In genomic region chr6:6915526-6915915, GRCm38 (mm10) we compare ENCODE assay signal across 17 mouse cellular contexts. TPM values are rescaled to one million over a fixed set of nuclear protein-coding genes. Genes with fewer than 3 reads are reported as not detected.
DNase-seq lines count a peak whose midpoint lies in the region; ATAC-seq and TF ChIP-seq lines count a peak whose summit lies in the region.
"Had no signal": no experiment of that assay in that cellular context is flagged by ENCODE, and none has a peak within 500 bp of the region (broad histone marks: within the 10 kb centered on the region; RNA-seq: fewer than 3 reads in every experiment).

No protein-coding gene starts in this region.

- TF ChIP-seq EP300 in CH12.LX (IDR thresholded peaks at IDR 0.05; ENCODE audit: low read length) (no peak), MEL (IDR thresholded peaks at IDR 0.05; ENCODE audit: low read depth in 1 of 2, low read length in 2 of 2) (no peak)

- no peaks in the 10 kb centered on the region for H3K27me3 ChIP-seq in hindbrain, embryonic 14.5 days (ENCODE audit: control insufficient read depth, insufficient read depth, low read length)
- no peaks in the 10 kb centered on the region for H3K27me3 ChIP-seq in hindbrain, postnatal 0 days (ENCODE audit: insufficient read depth, low read length)
- H3K27me3 ChIP-seq in CH12.LX (replicated peaks) (no peaks in the 10 kb centered on the region), MEL (ENCODE audit: control insufficient read depth in 1 of 2, insufficient read depth in 2 of 2, low read length in 2 of 2) (no peaks in the 10 kb centered on the region; a peak in 1 of 4 replicates)
- no peaks in the 10 kb centered on the region for H3K27me3 ChIP-seq in neural tube, embryonic 15.5 days (replicated peaks)
- H3K27me3 ChIP-seq: embryonic facial prominence, embryonic 12.5 days; heart, embryonic 12.5 days; midbrain, embryonic 12.5 days had no signal

- no peaks in the 10 kb centered on the region for H3K36me3 ChIP-seq in hindbrain, embryonic 14.5 days (replicated peaks; ENCODE audit: control insufficient read depth, insufficient read depth)
- no peaks in the 10 kb centered on the region for H3K36me3 ChIP-seq in hindbrain, postnatal 0 days (ENCODE audit: insufficient read depth, low read length)
- no peaks in the 10 kb centered on the region for H3K36me3 ChIP-seq in CH12.LX (replicated peaks in 1 of 2; ENCODE audit: control insufficient read depth in 1 of 2, insufficient read depth in 1 of 2, low read length in 1 of 2)
- H3K36me3 ChIP-seq in MEL (ENCODE audit: control insufficient read depth in 1 of 2, insufficient read depth in 2 of 2, low read length in 2 of 2), result no peaks in the 10 kb centered on the region
- H3K36me3 ChIP-seq in neural tube, embryonic 15.5 days, result no peaks in the 10 kb centered on the region
- H3K36me3 ChIP-seq: embryonic facial prominence, embryonic 12.5 days; heart, embryonic 12.5 days; midbrain, embryonic 12.5 days had no signal

- DNase-seq in hindbrain, embryonic 14.5 days (ENCODE audit: low spot score), result no peak
- no peak for DNase-seq in hindbrain, postnatal 0 days (ENCODE audit: low spot score)
- DNase-seq in CH12.LX (ENCODE audit: extremely low read depth), result peak; percentile 29
- DNase-seq in MEL (ENCODE audit: low read depth, low spot score), result peak; percentile 71
- DNase-seq in urinary bladder, postnatal 36 days (ENCODE audit: low spot score in 2 of 2), result no peak
- DNase-seq: gastrocnemius, postnatal 25 days had no signal

- WGBS in hindbrain, embryonic 14.5 days, result 58% methylated on average over 9 of the region's 9 CpGs
- 51% methylated on average over 9 of the region's 9 CpGs for WGBS in hindbrain, postnatal 0 days
- WGBS in neural tube, embryonic 15.5 days, result 58% methylated on average over 9 of the region's 9 CpGs

- no peak overlapping the region for H3K9ac ChIP-seq in hindbrain, embryonic 14.5 days
- no peak overlapping the region for H3K9ac ChIP-seq in hindbrain, postnatal 0 days (replicated peaks; ENCODE audit: low read length)
- H3K9ac ChIP-seq in CH12.LX (ENCODE audit: insufficient read depth, low read depth) (no peak overlapping the region), MEL (ENCODE audit: control insufficient read depth, low read depth, low read length, poor library complexity, severe bottlenecking) (no peak overlapping the region)
- H3K9ac ChIP-seq in neural tube, embryonic 15.5 days (replicated peaks), result no peak overlapping the region
- H3K9ac ChIP-seq: embryonic facial prominence, embryonic 12.5 days; heart, embryonic 12.5 days; liver, postnatal 0 days; midbrain, embryonic 12.5 days had no signal

- no peak for TF ChIP-seq RAD21 in CH12.LX (IDR thresholded peaks at IDR 0.05; ENCODE audit: low read depth, low read length)
- no peak for TF ChIP-seq RAD21 in MEL (IDR thresholded peaks at IDR 0.05; ENCODE audit: low read depth, low read length)

- ATAC-seq in hindbrain, embryonic 14.5 days (ENCODE audit: low FRiP score), result 0 out of 2 replicates have a peak, but pooled peaks have one; percentile 17
- ATAC-seq in hindbrain, postnatal 0 days, result no peak
- peak; percentile 65 for ATAC-seq in granulocyte monocyte progenitor cell, adult 5-6 weeks (replicated peaks; ENCODE audit: poor library complexity, severe bottlenecking)
- ATAC-seq in neural tube, embryonic 15.5 days (ENCODE audit: low FRiP score), result no peak
- ATAC-seq: CD4-positive, CD25-positive, alpha-beta regulatory T cell, adult 4 months; liver, postnatal 0 days had no signal

- TF ChIP-seq POLR2A in CH12.LX (IDR thresholded peaks at IDR 0.05; ENCODE audit: low read depth, low read length) (no peak), MEL (IDR thresholded peaks at IDR 0.05; ENCODE audit: control insufficient read depth in 1 of 2, insufficient read depth in 1 of 2, low read depth in 1 of 2, low read length in 2 of 2, poor library complexity in 1 of 2) (no peak)

- no peak overlapping the region for H3K4me2 ChIP-seq in hindbrain, embryonic 14.5 days (replicated peaks)
- H3K4me2 ChIP-seq in hindbrain, postnatal 0 days (ENCODE audit: low read depth, low read length), result no peak overlapping the region
- peak overlapping the region; percentile 44; the same call in 1 of the 2 replicates for H3K4me2 ChIP-seq in CH12.LX (ENCODE audit: insufficient read depth, low read depth, poor library complexity, severe bottlenecking)
- no peak overlapping the region for H3K4me2 ChIP-seq in neural tube, embryonic 15.5 days
- H3K4me2 ChIP-seq: embryonic facial prominence, embryonic 12.5 days; heart, embryonic 12.5 days; midbrain, embryonic 12.5 days had no signal

- no peaks in the 10 kb centered on the region for H3K9me3 ChIP-seq in hindbrain, embryonic 14.5 days (ENCODE audit: control insufficient read depth, low read length)
- no peaks in the 10 kb centered on the region for H3K9me3 ChIP-seq in hindbrain, postnatal 0 days (ENCODE audit: low read length)
- no peaks in the 10 kb centered on the region for H3K9me3 ChIP-seq in CH12.LX (replicated peaks; ENCODE audit: low read length)
- no peaks in the 10 kb centered on the region for H3K9me3 ChIP-seq in MEL (replicated peaks; ENCODE audit: insufficient read depth, low read length)
- H3K9me3 ChIP-seq in neural tube, embryonic 15.5 days (replicated peaks), result no peaks in the 10 kb centered on the region
- H3K9me3 ChIP-seq: embryonic facial prominence, embryonic 12.5 days; heart, embryonic 12.5 days; midbrain, embryonic 12.5 days had no signal

- TF ChIP-seq CTCF in hindbrain, postnatal 0 days (IDR thresholded peaks at IDR 0.05; ENCODE audit: low read depth), result no peak
- TF ChIP-seq CTCF in CH12.LX (conservative IDR thresholded peaks at IDR 0.05 in 1 of 2, IDR thresholded peaks at IDR 0.05 in 1 of 2; ENCODE audit: low read depth in 2 of 2, low read length in 2 of 2), result no peak; a peak in 1 of 4 replicates
- TF ChIP-seq CTCF in MEL (IDR thresholded peaks at IDR 0.05 in 2 of 3, conservative IDR thresholded peaks at IDR 0.05 in 1 of 3; ENCODE audit: control insufficient read depth in 1 of 3, insufficient read depth in 1 of 3, low read depth in 2 of 3, low read length in 3 of 3, poor library complexity in 1 of 3, severe bottlenecking in 1 of 3), result no peak

- dilution Hi-C loops in CH12.LX (cut with MboI; ENCODE audit: extremely low pct_ligation_motif_present, extremely low pct_unique_long_range_greater_than_20kb, low sequenced_read_pairs), result no loop called here

- H3K79me2 ChIP-seq in CH12.LX (replicated peaks; ENCODE audit: control insufficient read depth, extremely low read depth, insufficient read depth, poor library complexity, severe bottlenecking) (no peaks in the 10 kb centered on the region), MEL (ENCODE audit: control insufficient read depth, insufficient read depth, low read length, poor library complexity) (no peaks in the 10 kb centered on the region)

- in situ Hi-C loops in CH12.LX (cut with MboI; ENCODE audit: low pct_ligation_motif_present, low pct_unique_long_range_greater_than_20kb, low sequenced_read_pairs), result no loop called here

- no peaks in the 10 kb centered on the region for H3K4me1 ChIP-seq in hindbrain, embryonic 14.5 days (replicated peaks; ENCODE audit: control insufficient read depth, insufficient read depth, low read length)
- no peaks in the 10 kb centered on the region for H3K4me1 ChIP-seq in hindbrain, postnatal 0 days (ENCODE audit: insufficient read depth, low read length)
- H3K4me1 ChIP-seq in CH12.LX (ENCODE audit: control insufficient read depth in 1 of 2, insufficient read depth in 2 of 2) (peaks cover 0 to 5% of the 10 kb centered on the region in 2 experiments; a peak in 2 of 4 replicates), MEL (ENCODE audit: control insufficient read depth in 1 of 2, insufficient read depth in 2 of 2, low read length in 2 of 2) (peaks cover 0 to 5% of the 10 kb centered on the region in 2 experiments; a peak in 2 of 4 replicates)
- H3K4me1 ChIP-seq in neural tube, embryonic 15.5 days, result no peaks in the 10 kb centered on the region
- H3K4me1 ChIP-seq: embryonic facial prominence, embryonic 12.5 days; heart, embryonic 12.5 days; midbrain, embryonic 12.5 days had no signal

- no peak overlapping the region for H3K4me3 ChIP-seq in hindbrain, embryonic 14.5 days (replicated peaks; ENCODE audit: low read length)
- no peak overlapping the region for H3K4me3 ChIP-seq in hindbrain, postnatal 0 days (ENCODE audit: low read length)
- H3K4me3 ChIP-seq in CH12.LX (replicated peaks in 1 of 3; ENCODE audit: low read depth in 2 of 3, low read length in 2 of 3, poor library complexity in 1 of 3) (no peak overlapping the region), MEL (ENCODE audit: control insufficient read depth in 1 of 2, insufficient read depth in 1 of 2, low read depth in 2 of 2, low read length in 2 of 2) (no peak overlapping the region)
- no peak overlapping the region for H3K4me3 ChIP-seq in neural tube, embryonic 15.5 days (replicated peaks)
- H3K4me3 ChIP-seq: embryonic facial prominence, embryonic 12.5 days; heart, embryonic 12.5 days; midbrain, embryonic 12.5 days had no signal

- H3K27ac ChIP-seq in hindbrain, embryonic 14.5 days, result no peak overlapping the region
- H3K27ac ChIP-seq in hindbrain, postnatal 0 days, result no peak overlapping the region
- no peak overlapping the region for H3K27ac ChIP-seq in CH12.LX (ENCODE audit: insufficient read depth, low read depth)
- H3K27ac ChIP-seq in MEL (ENCODE audit: control insufficient read depth, low read depth, low read length), result no peak overlapping the region
- H3K27ac ChIP-seq in neural tube, embryonic 15.5 days (replicated peaks), result no peak overlapping the region
- H3K27ac ChIP-seq: embryonic facial prominence, embryonic 12.5 days; midbrain, embryonic 12.5 days had no signal

RNA-seq across cellular contexts. Expression of gene Dlx5, which starts 33.6 kb away (rescaled TPM):
- polyA plus RNA-seq in hindbrain, embryonic 14.5 days (2014; fragmentation: Nextera tagmentation; extraction: Ambion mirVana), result not detected in 2 replicates
- not detected in 2 replicates for total RNA-seq in hindbrain, postnatal 0 days (2014; rRNA removed)
- polyA plus RNA-seq in hindbrain, postnatal 0 days (2015; fragmentation: Nextera tagmentation; extraction: Ambion mirVana), result 0.16 TPM in 1 of 2 replicates, not detected in the other
- not detected in 2 replicates for total RNA-seq in CH12.LX (2012; rRNA removed)
- not detected in 2 replicates for total RNA-seq in CH12.LX (2014; rRNA removed)
- not detected in 2 replicates for polyA plus RNA-seq in CH12.LX (2012; ENCODE audit: insufficient read length, low read depth)
- total RNA-seq in MEL (2012; rRNA removed), result not detected in 2 replicates
- not detected for polyA plus RNA-seq in MEL (2012; ENCODE audit: insufficient read depth in 1 of 2, insufficient read length in 2 of 2, low read depth in 1 of 2, low replicate concordance in 2 of 2, missing spikeins in 1 of 2)
- not detected in 2 replicates for total RNA-seq in granulocyte monocyte progenitor cell, adult 5-6 weeks (2014; fragmentation: Nextera tagmentation)
- not detected in 2 replicates for total RNA-seq in granulocyte monocyte progenitor cell, adult 5-6 weeks (2017)
- polyA plus RNA-seq in neural tube, embryonic 15.5 days (2015; fragmentation: Nextera tagmentation; extraction: Ambion mirVana), result 0.41 and 0.83 TPM in 2 replicates
- total RNA-seq: gastrocnemius, postnatal 25 days had no signal
- polyA plus RNA-seq: CD4-positive, CD25-positive, alpha-beta regulatory T cell, adult 4 months; liver, postnatal 0 days; spleen, adult 2 months had no signal

RNA-seq across cellular contexts. Expression of gene Sdhaf3, which starts 40.3 kb away (rescaled TPM):
- 8.2 and 8.3 TPM in 2 replicates for polyA plus RNA-seq in hindbrain, embryonic 14.5 days (2014; fragmentation: Nextera tagmentation; extraction: Ambion mirVana)
- 2.9 and 4.6 TPM in 2 replicates for total RNA-seq in hindbrain, postnatal 0 days (2014; rRNA removed)
- polyA plus RNA-seq in hindbrain, postnatal 0 days (2015; fragmentation: Nextera tagmentation; extraction: Ambion mirVana), result 5.5 and 5.7 TPM in 2 replicates
- 5.9 and 6.0 TPM in 2 replicates for total RNA-seq in CH12.LX (2012; rRNA removed)
- total RNA-seq in CH12.LX (2014; rRNA removed), result 11.6 and 12.8 TPM in 2 replicates
- polyA plus RNA-seq in CH12.LX (2012; ENCODE audit: insufficient read length, low read depth), result 8.8 and 10.0 TPM in 2 replicates
- total RNA-seq in MEL (2012; rRNA removed), result 6.1 and 6.6 TPM in 2 replicates
- polyA plus RNA-seq in MEL (2012; ENCODE audit: insufficient read depth in 1 of 2, insufficient read length in 2 of 2, low read depth in 1 of 2, low replicate concordance in 2 of 2, missing spikeins in 1 of 2), result 10 to 100 TPM in 1 of 2 experiments, 1 to 10 TPM in 1; 7.5 to 44.7 TPM
- 4.3 and 4.5 TPM in 2 replicates for total RNA-seq in granulocyte monocyte progenitor cell, adult 5-6 weeks (2014; fragmentation: Nextera tagmentation)
- 3.5 and 4.5 TPM in 2 replicates for total RNA-seq in granulocyte monocyte progenitor cell, adult 5-6 weeks (2017)
- polyA plus RNA-seq in neural tube, embryonic 15.5 days (2015; fragmentation: Nextera tagmentation; extraction: Ambion mirVana), result 7.3 and 7.4 TPM in 2 replicates

RNA-seq across cellular contexts. Expression of gene Dlx6, which starts 52.4 kb away (rescaled TPM):
- polyA plus RNA-seq in hindbrain, embryonic 14.5 days (2014; fragmentation: Nextera tagmentation; extraction: Ambion mirVana), result not detected in 2 replicates
- not detected in 2 replicates for total RNA-seq in hindbrain, postnatal 0 days (2014; rRNA removed)
- not detected in 2 replicates for polyA plus RNA-seq in hindbrain, postnatal 0 days (2015; fragmentation: Nextera tagmentation; extraction: Ambion mirVana)
- not detected in 2 replicates for total RNA-seq in CH12.LX (2012; rRNA removed)
- total RNA-seq in CH12.LX (2014; rRNA removed), result not detected in 2 replicates
- not detected in 2 replicates for polyA plus RNA-seq in CH12.LX (2012; ENCODE audit: insufficient read length, low read depth)
- total RNA-seq in MEL (2012; rRNA removed), result not detected in 2 replicates
- not detected for polyA plus RNA-seq in MEL (2012; ENCODE audit: insufficient read depth in 1 of 2, insufficient read length in 2 of 2, low read depth in 1 of 2, low replicate concordance in 2 of 2, missing spikeins in 1 of 2)
- total RNA-seq in granulocyte monocyte progenitor cell, adult 5-6 weeks (2014; fragmentation: Nextera tagmentation), result not detected in 2 replicates
- not detected in 2 replicates for total RNA-seq in granulocyte monocyte progenitor cell, adult 5-6 weeks (2017)
- 0.41 TPM in 1 of 2 replicates, not detected in the other for polyA plus RNA-seq in neural tube, embryonic 15.5 days (2015; fragmentation: Nextera tagmentation; extraction: Ambion mirVana)
- total RNA-seq: gastrocnemius, postnatal 25 days; heart, postnatal 36 days had no signal
- polyA plus RNA-seq: CD4-positive, CD25-positive, alpha-beta regulatory T cell, adult 4 months; heart, embryonic 12.5 days; intestine, embryonic 14.5 days; large intestine, adult 2 months; liver, postnatal 0 days; spleen, adult 2 months had no signal

Comparison
In these comparisons a context has a peak if more than half of its experiments do, and no peak if none do; other contexts are left out.
1. ATAC-seq: peak in hindbrain, embryonic 14.5 days (single experiment) and granulocyte monocyte progenitor cell, adult 5-6 weeks (single experiment); none in hindbrain, postnatal 0 days (single experiment) and neural tube, embryonic 15.5 days (single experiment).
2. DNase-seq: peak in CH12.LX (single experiment) and MEL (single experiment); none in hindbrain, embryonic 14.5 days (single experiment), hindbrain, postnatal 0 days (single experiment) and urinary bladder, postnatal 36 days (0 of 2).